13 mouse cellular contexts compared by ENCODE assay signal in genomic region chr7:66871940-66872511, GRCm38 (mm10). TPM values are rescaled to one million over a fixed set of nuclear protein-coding genes. Genes with fewer than 3 reads are reported as not detected.
A peak's percentile ranks its signal among the peaks of the same experiment; 100 is the strongest.
DNase-seq lines count a peak whose midpoint lies in the region; ATAC-seq and TF ChIP-seq lines count a peak whose summit lies in the region.
"Had no signal": no experiment of that assay in that cellular context is flagged by ENCODE, and none has a peak within 500 bp of the region (broad histone marks: within the 10 kb centered on the region; RNA-seq: fewer than 3 reads in every experiment).

No protein-coding gene starts in this region.

- no peak overlapping the region for H3K4me3 ChIP-seq in lung, embryonic 14.5 days (ENCODE audit: low read depth, low read length)
- H3K4me3 ChIP-seq in embryonic facial prominence, embryonic 13.5 days: no peak overlapping the region
- H3K4me3 ChIP-seq in limb, embryonic 14.5 days (replicated peaks; ENCODE audit: low read length): no peak overlapping the region
- H3K4me3 ChIP-seq: liver, embryonic 15.5 days had no signal

- H3K4me2 ChIP-seq in lung, embryonic 14.5 days: 0 out of 2 replicates have a peak overlapping the region, but pooled peaks have one; percentile 23
- H3K4me2 ChIP-seq in embryonic facial prominence, embryonic 13.5 days: peak overlapping the region; percentile 34
- H3K4me2 ChIP-seq in limb, embryonic 14.5 days (replicated peaks; ENCODE audit: low read depth, low read length, severe bottlenecking): no peak overlapping the region
- H3K4me2 ChIP-seq: liver, embryonic 15.5 days had no signal

- no peak overlapping the region for H3K9ac ChIP-seq in lung, embryonic 14.5 days
- no peak overlapping the region for H3K9ac ChIP-seq in embryonic facial prominence, embryonic 13.5 days
- no peak overlapping the region for H3K9ac ChIP-seq in limb, embryonic 14.5 days (ENCODE audit: low read depth, low read length, severe bottlenecking)
- H3K9ac ChIP-seq: liver, embryonic 15.5 days had no signal

- peak; percentile 11 for DNase-seq in heart, adult 8-10 months (ENCODE audit: low spot score)
- no peak for DNase-seq in heart, adult 11 months
- DNase-seq in lung, embryonic 14.5 days: peak; percentile 87
- DNase-seq in lung, postnatal 36 days: no peak
- DNase-seq in limb, embryonic 14.5 days (ENCODE audit: low spot score): peak; percentile 62
- no peak for DNase-seq in thymus, postnatal 4 days
- no peak for DNase-seq in urinary bladder, adult 2 months (ENCODE audit: low spot score)
- DNase-seq: layer of hippocampus, postnatal 36 days; retina, postnatal 1 day; thymus, adult 18-20 months had no signal

- peaks cover 25% of the 10 kb centered on the region for H3K4me1 ChIP-seq in lung, embryonic 14.5 days (ENCODE audit: insufficient read depth)
- H3K4me1 ChIP-seq in embryonic facial prominence, embryonic 13.5 days: peaks cover 39% of the 10 kb centered on the region
- H3K4me1 ChIP-seq in limb, embryonic 14.5 days (ENCODE audit: control insufficient read depth, insufficient read depth, low read length): peaks cover 32% of the 10 kb centered on the region
- H3K4me1 ChIP-seq: liver, embryonic 15.5 days had no signal

- TF ChIP-seq CTCF in lung, embryonic 14.5 days (IDR thresholded peaks at IDR 0.05; ENCODE audit: low read depth): no peak

- no peak for TF ChIP-seq POLR2A in limb, embryonic 14.5 days (IDR thresholded peaks at IDR 0.05; ENCODE audit: borderline replicate concordance, extremely low read depth, insufficient read depth, insufficient read length)

- H3K36me3 ChIP-seq in lung, embryonic 14.5 days (ENCODE audit: insufficient read depth): no peaks in the 10 kb centered on the region
- H3K36me3 ChIP-seq in embryonic facial prominence, embryonic 13.5 days: 0 out of 2 replicates have a peak, but pooled peaks cover 7% of the 10 kb centered on the region
- H3K36me3 ChIP-seq in limb, embryonic 14.5 days (ENCODE audit: control insufficient read depth, insufficient read depth, low read length): no peaks in the 10 kb centered on the region
- H3K36me3 ChIP-seq: liver, embryonic 15.5 days had no signal

- H3K9me3 ChIP-seq in lung, embryonic 14.5 days (ENCODE audit: low read depth, low read length): no peaks in the 10 kb centered on the region
- H3K9me3 ChIP-seq in embryonic facial prominence, embryonic 13.5 days: peaks cover 3% of the 10 kb centered on the region; the same call in 1 of the 2 replicates
- H3K9me3 ChIP-seq in limb, embryonic 14.5 days (ENCODE audit: control insufficient read depth, low read length): 0 out of 2 replicates have a peak, but pooled peaks cover 2% of the 10 kb centered on the region
- H3K9me3 ChIP-seq: liver, embryonic 15.5 days had no signal

- 42% methylated on average over 14 of the region's 14 CpGs for WGBS in lung, embryonic 14.5 days
- WGBS in embryonic facial prominence, embryonic 13.5 days: 43% methylated on average over 14 of the region's 14 CpGs
- WGBS in limb, embryonic 14.5 days: 65% methylated on average over 14 of the region's 14 CpGs

- no peaks in the 10 kb centered on the region for H3K27me3 ChIP-seq in lung, embryonic 14.5 days (ENCODE audit: insufficient read depth, low read length)
- H3K27me3 ChIP-seq in embryonic facial prominence, embryonic 13.5 days: no peaks in the 10 kb centered on the region
- no peaks in the 10 kb centered on the region for H3K27me3 ChIP-seq in limb, embryonic 14.5 days (ENCODE audit: control insufficient read depth, insufficient read depth, low read length)
- H3K27me3 ChIP-seq: liver, embryonic 15.5 days had no signal

- peak overlapping the region; percentile 87 for H3K27ac ChIP-seq in lung, embryonic 14.5 days (ENCODE audit: low read depth)
- H3K27ac ChIP-seq in embryonic facial prominence, embryonic 13.5 days: no peak overlapping the region
- no peak overlapping the region for H3K27ac ChIP-seq in limb, embryonic 14.5 days (replicated peaks; ENCODE audit: low read depth, low read length)
- H3K27ac ChIP-seq: liver, embryonic 15.5 days had no signal

- ATAC-seq in lung, embryonic 14.5 days (ENCODE audit: insufficient read depth): peak; percentile 61
- 0 out of 2 replicates have a peak, but pooled peaks have one; percentile 15 for ATAC-seq in embryonic facial prominence, embryonic 13.5 days (ENCODE audit: insufficient number of reproducible peaks, insufficient read depth, low FRiP score, low TSS enrichment, low read depth)
- ATAC-seq in limb, embryonic 14.5 days (ENCODE audit: low FRiP score, low read depth): peak; percentile 63; the same call in 1 of the 2 replicates
- ATAC-seq: CD4-positive, CD25-positive, alpha-beta regulatory T cell, adult 4 months had no signal

RNA-seq across cellular contexts. Expression of gene Adamts17, which starts 32.5 kb away (rescaled TPM):
- 1 to 10 TPM in 1 of 4 experiments, under 1 TPM in 3; 0.52 to 1.4 (median 0.63) TPM for total RNA-seq in heart, adult 8-10 months (2022)
- 10.5 and 11.6 TPM in 2 replicates for polyA plus RNA-seq in lung, embryonic 14.5 days (2014; fragmentation: Nextera tagmentation; extraction: Ambion mirVana)
- polyA plus RNA-seq in embryonic facial prominence, embryonic 13.5 days (2015; fragmentation: Nextera tagmentation; extraction: Ambion mirVana): 13.2 and 14.8 TPM in 2 replicates
- 19.5 and 22.3 TPM in 2 replicates for polyA plus RNA-seq in limb, embryonic 14.5 days (2012; rRNA removed)
- polyA plus RNA-seq in limb, embryonic 14.5 days (2014; fragmentation: Nextera tagmentation; extraction: Ambion mirVana): 16.0 and 18.1 TPM in 2 replicates
- 2.1 and 3.7 TPM in 2 replicates for polyA plus RNA-seq in urinary bladder, adult 2 months (2012; rRNA removed)

Comparison
In these comparisons a context has a peak if more than half of its experiments do, and no peak if none do; other contexts are left out.
1. DNase-seq: peak in heart, adult 8-10 months (single experiment), lung, embryonic 14.5 days (single experiment) and limb, embryonic 14.5 days (single experiment); none in heart, adult 11 months (single experiment), lung, postnatal 36 days (single experiment), thymus, postnatal 4 days (single experiment) and urinary bladder, adult 2 months (single experiment).
2. Peak in every context shown above with its lines, with median percentiles within 50 percentile points of each other: ATAC-seq.